Mouse (Mus musculus) heart, embryonic 15.5 days (tissue): ENCODE measurements around the gene Serpine1. TPM values are rescaled to one million over a fixed set of nuclear protein-coding genes. Genes with fewer than 3 reads are reported as not detected.
A peak's percentile ranks its signal among the peaks of the same experiment; 100 is the strongest.
"Not testable (repeated sequence)": the region's sequence is repeated elsewhere in the genome, so short reads cannot be mapped to it uniquely, and the experiment has no call there.

Experiments
- ATAC-seq: fragments of 200-750 bp; cut with Nextera tagmentation; replicated peaks from 2 replicates; pipeline ENCODE4 v1.8.0; 2017; ENCODE audit warnings: low read depth, moderate TSS enrichment; ENCODE audit not compliant: insufficient number of reproducible peaks, insufficient read depth, low FRiP score
- H3K27ac ChIP-seq: fragments of 300-500 bp; sonication (generic); 2 replicates; pipeline ENCODE4 v1.5.1; 2015; ENCODE audit warnings: mild to moderate bottlenecking, inconsistent platforms
- H3K27me3 ChIP-seq: fragments of 300-500 bp; sonication (generic); 2 replicates; pipeline ENCODE4 v1.6.1; 2015; ENCODE audit warnings: inconsistent platforms
- H3K36me3 ChIP-seq: fragments of 300-500 bp; sonication (generic); 2 replicates; pipeline ENCODE4 v1.6.1; 2015; ENCODE audit warnings: mild to moderate bottlenecking, inconsistent platforms
- H3K4me1 ChIP-seq: fragments of 300-500 bp; sonication (generic); replicated peaks from 2 replicates; pipeline ENCODE4 v1.6.1; 2015; ENCODE audit warnings: inconsistent platforms
- H3K4me2 ChIP-seq: fragments of 300-500 bp; sonication (generic); 2 replicates; pipeline ENCODE4 v1.6.1; 2015; ENCODE audit warnings: inconsistent platforms, mild to moderate bottlenecking, moderate library complexity
- H3K4me3 ChIP-seq: fragments of 300-500 bp; sonication (generic); 2 replicates; pipeline ENCODE4 v1.5.1; 2015; ENCODE audit warnings: mild to moderate bottlenecking, inconsistent platforms
- H3K9ac ChIP-seq: fragments of 300-500 bp; sonication (generic); 2 replicates; pipeline ENCODE4 v1.6.1; 2015; ENCODE audit warnings: mild to moderate bottlenecking, inconsistent platforms
- H3K9me3 ChIP-seq: fragments of 300-500 bp; sonication (generic); replicated peaks from 2 replicates; pipeline ENCODE4 v1.6.1; 2016; ENCODE audit warnings: inconsistent platforms
- WGBS: fragments of 180-500 bp; shearing (Covaris S2); methylation state at CpG from one replicate; pipeline ENCODE4 v1.1.7; 2015; ENCODE audit warnings: mixed read lengths; 5-methylcytosine and 5-hydroxymethylcytosine counted together
- polyA plus RNA-seq: library from polyadenylated mRNA; unstranded; fragments of >200 nt; fragmentation: Nextera tagmentation; extraction: Ambion mirVana; gene quantifications from 2 replicates; pipeline ENCODE4 v1.2.1, GENCODE M21; 2015

Gene Serpine1
- 1.3 and 1.4 TPM in 2 replicates for polyA plus RNA-seq

DNA sequence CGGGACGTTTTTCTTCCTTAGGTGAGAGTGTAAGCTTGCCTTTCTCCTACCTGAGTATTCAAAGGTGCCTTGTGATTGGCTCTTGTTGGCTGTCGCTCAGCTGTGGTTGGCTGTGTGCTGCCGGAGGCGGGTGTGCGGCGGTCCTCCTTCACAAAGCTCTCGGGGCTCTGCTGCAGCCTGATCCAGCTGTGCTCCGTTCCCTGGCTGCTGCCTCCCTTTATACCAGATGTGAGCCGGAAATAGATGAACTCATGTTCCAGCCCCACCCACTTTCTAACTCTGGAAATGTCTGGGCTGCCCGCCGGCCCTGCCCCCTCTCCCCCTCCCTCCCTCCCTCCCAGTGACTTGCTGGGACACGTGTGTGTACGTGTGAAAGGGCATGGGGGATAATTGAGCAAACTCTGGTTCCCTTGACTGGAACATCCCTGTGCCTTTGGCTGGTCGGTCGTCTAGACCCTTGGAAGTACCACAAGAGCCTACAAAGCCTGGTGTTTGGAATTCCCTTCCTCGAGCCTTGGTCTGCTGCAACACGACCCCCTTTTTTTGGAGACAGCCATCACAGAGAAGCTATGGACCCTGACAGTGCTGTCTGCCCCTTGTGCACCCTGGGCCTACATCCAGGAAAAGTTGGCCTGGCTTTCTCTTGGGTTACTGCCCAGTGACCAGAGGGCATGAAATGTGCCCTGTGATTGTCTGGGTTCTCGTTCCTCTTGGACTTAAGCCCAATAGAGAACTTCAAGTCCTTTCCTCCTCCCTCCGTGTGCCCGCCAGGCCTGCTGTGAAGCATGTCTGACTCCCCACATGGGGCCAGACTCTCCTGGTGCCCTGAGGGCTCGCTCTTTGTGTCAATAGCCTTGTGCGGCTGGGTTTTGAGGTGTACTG, at the start of gene Serpine1:
Gene Serpine1, minus strand, starts transcription at position 190 of the 882 bp plus-strand sequence.
- H3K9ac ChIP-seq: no peak within 1 kb of the TSS
- peak within 1 kb of the TSS; percentile 60 for H3K4me2 ChIP-seq
- peak within 1 kb of the TSS; percentile 91 for H3K27ac ChIP-seq
- 10% methylated on average over 23 of the region's 23 CpGs for WGBS
- H3K4me3 ChIP-seq: peak within 1 kb of the TSS; percentile 41
- ATAC-seq: peak; percentile 87
- peaks cover 47% of the 10 kb centered on the region for H3K4me1 ChIP-seq
- no peaks in the 10 kb centered on the region for H3K36me3 ChIP-seq
- no peaks in the 10 kb centered on the region for H3K27me3 ChIP-seq
- no peaks in the 10 kb centered on the region for H3K9me3 ChIP-seq

DNA sequence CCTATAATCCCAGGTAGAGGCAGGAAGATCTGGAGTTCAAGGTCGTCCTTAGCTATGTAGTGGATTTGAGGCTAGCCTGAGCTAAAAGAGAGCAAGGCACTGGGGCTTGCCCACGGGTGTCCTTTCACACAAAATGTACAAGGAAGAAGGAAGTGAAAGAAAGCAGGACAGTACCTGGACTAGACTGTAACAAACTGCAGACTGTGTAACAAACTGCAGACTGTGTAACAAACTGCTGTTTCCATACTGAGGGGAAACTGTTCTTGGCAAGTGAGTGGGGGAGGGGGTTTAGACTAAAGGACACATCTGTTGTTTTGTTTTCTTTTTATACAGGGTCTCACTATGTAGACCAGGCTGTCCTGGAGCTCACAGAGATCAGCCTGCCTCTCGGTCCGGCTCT, 49.2 kb upstream of the Serpine1 start:
- ATAC-seq: no peak
- Histone ChIP-seq H3K4me1 (peaks cover 10% of the 10 kb centered on the region), H3K36me3 (no peaks in the 10 kb centered on the region), H3K4me2 (no peak overlapping the region), H3K27ac (no peak overlapping the region), H3K9ac (no peak overlapping the region), H3K27me3 (no peaks in the 10 kb centered on the region), H3K9me3 (no peaks in the 10 kb centered on the region), H3K4me3 (no peak overlapping the region)
- WGBS: 66% methylated on average over 4 of the region's 4 CpGs

- Histone ChIP-seq H3K9me3 (no peaks in the 10 kb centered on the region), H3K27me3 (no peaks in the 10 kb centered on the region), H3K4me2 (no peak overlapping the region), H3K4me3 (no peak overlapping the region), H3K27ac (no peak overlapping the region), H3K9ac (no peak overlapping the region), H3K4me1 (peaks cover 20% of the 10 kb centered on the region), H3K36me3 (peaks cover 7% of the 10 kb centered on the region)
- WGBS: 75% methylated on average over 4 of the region's 4 CpGs
- ATAC-seq: no peak
These were observed 46.8 kb upstream of the Serpine1 start for GRCm38 (mm10) chr5:137118878-137119277.

DNA sequence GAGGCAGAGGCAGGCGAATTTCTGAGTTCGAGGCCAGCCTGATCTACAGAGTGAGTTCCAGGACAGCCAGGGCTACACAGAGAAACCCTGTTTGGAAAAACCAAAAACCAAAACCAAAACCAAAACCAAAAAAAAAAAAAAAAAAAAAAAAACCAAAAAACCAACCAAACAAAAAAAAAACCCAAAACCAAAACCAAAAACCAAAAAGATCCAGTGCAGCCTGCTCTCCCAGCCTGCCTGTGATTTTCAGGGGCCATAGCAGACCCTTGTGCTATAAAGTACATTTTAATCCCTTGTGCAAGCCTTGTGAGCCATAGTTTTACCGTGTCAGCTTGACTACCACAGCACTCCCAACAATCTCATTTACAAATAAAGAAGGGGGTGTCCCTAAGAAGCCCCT, 45.9 kb upstream of the Serpine1 start:
- H3K4me3 ChIP-seq, H3K4me2 ChIP-seq, ATAC-seq, H3K27ac ChIP-seq, H3K27me3 ChIP-seq, H3K9ac ChIP-seq, H3K9me3 ChIP-seq: not testable (repeated sequence)
- H3K4me1 ChIP-seq: peaks cover 20% of the 10 kb centered on the region
- 87% methylated on average over 3 of the region's 3 CpGs for WGBS
- peaks cover 16% of the 10 kb centered on the region for H3K36me3 ChIP-seq

GRCm38 (mm10) chr5:137116987-137117386, 44.9 kb upstream of the Serpine1 start:
- Histone ChIP-seq H3K4me2 (no peak overlapping the region), H3K27ac (no peak overlapping the region), H3K27me3 (no peaks in the 10 kb centered on the region), H3K9me3 (no peaks in the 10 kb centered on the region), H3K36me3 (peaks cover 21% of the 10 kb centered on the region), H3K9ac (no peak overlapping the region), H3K4me3 (no peak overlapping the region), H3K4me1 (peaks cover 17% of the 10 kb centered on the region)
- 77% methylated on average over 2 of the region's 2 CpGs for WGBS
- no peak for ATAC-seq

GRCm38 (mm10) chr5:137115866-137116847, 44.1 kb upstream of the Serpine1 start, which contains the start of gene Trim56:
TSS of gene Trim56 (minus strand) at chr5:137116209.
- Histone ChIP-seq H3K9ac (peak within 1 kb of the TSS; percentile 74), H3K27me3 (no peaks in the 10 kb centered on the region), H3K27ac (peak within 1 kb of the TSS; percentile 77), H3K4me2 (peak within 1 kb of the TSS; percentile 88), H3K4me3 (peak within 1 kb of the TSS; percentile 69), H3K36me3 (peaks cover 24% of the 10 kb centered on the region), H3K9me3 (no peaks in the 10 kb centered on the region), H3K4me1 (peaks cover 17% of the 10 kb centered on the region)
- peak; percentile 67 for ATAC-seq
- 4% methylated on average over 29 of the region's 29 CpGs for WGBS

DNA sequence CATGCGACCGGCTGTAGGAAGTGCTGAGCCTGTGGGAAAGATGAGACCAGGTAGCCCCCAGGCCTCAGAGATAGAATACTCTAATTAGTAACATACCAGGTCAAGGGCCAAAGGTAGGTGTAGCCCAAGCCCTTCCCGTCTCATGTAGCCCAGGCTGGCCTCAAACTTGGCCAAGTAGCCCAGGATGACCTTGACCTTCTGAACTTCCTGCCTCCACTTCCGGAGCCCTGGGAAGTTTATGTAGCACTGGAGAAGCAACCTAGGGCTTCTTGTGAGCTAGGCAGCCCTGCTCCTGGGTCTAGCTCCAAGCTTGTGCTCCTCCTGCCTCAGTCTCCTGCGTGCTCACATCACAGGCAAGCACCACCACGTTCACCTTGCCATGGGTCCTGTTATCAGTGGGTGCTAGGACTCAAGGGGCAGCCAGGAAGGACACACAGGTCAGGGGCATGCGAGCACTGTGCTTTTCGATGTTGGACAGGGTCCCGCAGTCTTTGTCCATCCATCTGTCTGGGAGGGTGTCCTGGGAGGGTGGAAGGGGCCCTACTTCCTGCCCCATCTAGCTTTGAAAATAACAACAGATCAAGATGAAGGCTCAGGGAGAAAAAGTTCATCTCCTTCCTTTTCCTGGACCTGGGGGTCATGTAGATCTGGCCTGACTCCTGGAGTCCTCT, 43.0 kb upstream of the Serpine1 start:
- Histone ChIP-seq H3K9me3 (no peaks in the 10 kb centered on the region), H3K27me3 (no peaks in the 10 kb centered on the region), H3K36me3 (peaks cover 30% of the 10 kb centered on the region), H3K4me3 (peak overlapping the region; percentile 69), H3K4me1 (peaks cover 17% of the 10 kb centered on the region), H3K4me2 (peak overlapping the region; percentile 88), H3K27ac (peak overlapping the region; percentile 77; the same call in 1 of the 2 replicates), H3K9ac (peak overlapping the region; percentile 74; the same call in 1 of the 2 replicates)
- ATAC-seq: no peak
- WGBS: 74% methylated on average over 9 of the region's 9 CpGs

DNA sequence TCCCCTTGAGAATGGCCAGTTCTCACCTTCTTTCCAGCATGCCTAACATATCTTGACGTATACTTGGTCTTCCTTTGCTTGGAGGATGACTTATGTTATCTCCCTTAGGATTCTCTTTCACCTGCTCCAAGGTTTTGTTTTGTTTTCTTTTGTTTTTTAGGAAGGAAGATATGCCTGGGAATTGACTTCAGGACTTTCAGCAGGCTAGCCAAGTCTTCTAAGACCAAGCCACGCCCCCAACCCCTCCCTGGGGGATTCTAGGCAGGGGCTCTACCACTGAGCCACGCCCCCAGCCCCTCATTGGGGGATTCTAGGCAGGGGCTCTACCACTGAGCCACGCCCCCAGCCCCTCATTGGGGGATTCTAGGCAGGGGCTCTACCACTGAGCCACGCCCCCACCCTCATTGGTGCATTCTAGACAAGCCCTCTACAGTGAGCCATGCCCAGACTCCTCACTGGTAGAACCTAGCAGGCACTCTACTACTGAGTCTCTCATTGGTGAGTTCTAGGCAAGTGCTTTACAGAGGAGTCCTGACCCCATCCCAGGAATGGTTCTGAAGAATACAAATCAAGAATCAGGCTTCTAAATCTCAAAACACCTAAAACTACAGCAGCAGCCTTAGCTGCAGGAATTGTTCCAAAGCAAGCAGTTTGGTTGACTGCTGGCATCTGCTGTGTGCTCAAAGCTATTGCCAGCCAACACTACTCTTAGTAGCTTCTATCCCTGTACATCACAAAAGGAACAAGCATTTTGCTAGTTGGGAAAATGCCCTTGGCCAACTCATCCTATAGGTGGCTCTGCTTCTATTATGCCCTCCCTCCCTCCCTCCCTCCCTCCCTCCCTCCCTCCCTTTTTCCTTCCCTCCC, 39.7 kb upstream of the Serpine1 start:
- Histone ChIP-seq H3K36me3 (peaks cover 30% of the 10 kb centered on the region), H3K4me1 (peaks cover 17% of the 10 kb centered on the region), H3K27ac (no peak overlapping the region), H3K4me2 (no peak overlapping the region), H3K9me3 (no peaks in the 10 kb centered on the region), H3K27me3 (no peaks in the 10 kb centered on the region), H3K4me3 (no peak overlapping the region), H3K9ac (no peak overlapping the region)
- WGBS: 84% methylated on average over 5 of the region's 5 CpGs
- no peak for ATAC-seq

GRCm38 (mm10) chr5:137110863-137111262, 38.8 kb upstream of the Serpine1 start:
- H3K4me3 ChIP-seq: no peak overlapping the region
- no peaks in the 10 kb centered on the region for H3K9me3 ChIP-seq
- no peak for ATAC-seq
- WGBS: 86% methylated on average over 12 of the region's 12 CpGs
- H3K9ac ChIP-seq: no peak overlapping the region
- H3K27ac ChIP-seq: no peak overlapping the region
- H3K36me3 ChIP-seq: peaks cover 30% of the 10 kb centered on the region
- H3K4me2 ChIP-seq: no peak overlapping the region
- peaks cover 15% of the 10 kb centered on the region for H3K4me1 ChIP-seq
- no peaks in the 10 kb centered on the region for H3K27me3 ChIP-seq

DNA sequence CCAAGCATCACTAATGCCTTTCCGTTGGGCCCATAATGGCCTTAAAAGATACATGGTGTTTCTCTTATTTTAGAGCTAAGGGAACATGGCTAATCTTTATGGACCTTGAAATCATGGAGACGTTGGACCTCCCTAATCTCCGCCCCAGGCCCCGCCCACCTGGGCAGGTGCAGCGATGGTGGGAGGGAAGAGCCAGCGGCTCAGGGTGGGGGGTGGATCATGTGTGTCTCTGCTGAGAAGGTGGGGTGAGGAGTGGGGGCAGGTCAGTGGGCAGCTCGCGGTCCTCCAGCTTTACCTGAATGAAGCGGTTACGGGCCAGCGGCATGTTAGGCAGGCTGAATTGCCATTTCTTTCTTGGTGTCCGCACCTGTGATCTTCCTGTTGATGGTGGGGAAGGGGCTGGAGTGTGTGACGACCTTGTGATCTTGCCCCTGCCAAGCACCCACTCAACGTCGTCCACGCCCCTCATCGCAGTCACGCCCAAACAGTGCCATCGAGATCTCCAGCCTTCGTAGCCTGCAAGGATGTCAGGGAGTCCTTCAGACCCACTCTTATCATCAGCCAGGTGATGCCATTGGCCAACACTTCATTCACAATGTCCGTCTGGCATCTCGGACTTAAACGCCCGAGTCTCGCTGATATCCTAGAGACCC, 38.0 kb upstream of the Serpine1 start:
- H3K9me3 ChIP-seq: no peaks in the 10 kb centered on the region
- peaks cover 9% of the 10 kb centered on the region for H3K4me1 ChIP-seq
- H3K4me2 ChIP-seq: no peak overlapping the region
- H3K27me3 ChIP-seq: no peaks in the 10 kb centered on the region
- ATAC-seq: no peak
- H3K36me3 ChIP-seq: peaks cover 30% of the 10 kb centered on the region
- 54% methylated on average over 25 of the region's 25 CpGs for WGBS
- no peak overlapping the region for H3K27ac ChIP-seq
- H3K9ac ChIP-seq: no peak overlapping the region
- H3K4me3 ChIP-seq: no peak overlapping the region
